Mouse (Mus musculus): Measurements from ENCODE around the gene Cdc40.

Cdc40 gene

DNA sequence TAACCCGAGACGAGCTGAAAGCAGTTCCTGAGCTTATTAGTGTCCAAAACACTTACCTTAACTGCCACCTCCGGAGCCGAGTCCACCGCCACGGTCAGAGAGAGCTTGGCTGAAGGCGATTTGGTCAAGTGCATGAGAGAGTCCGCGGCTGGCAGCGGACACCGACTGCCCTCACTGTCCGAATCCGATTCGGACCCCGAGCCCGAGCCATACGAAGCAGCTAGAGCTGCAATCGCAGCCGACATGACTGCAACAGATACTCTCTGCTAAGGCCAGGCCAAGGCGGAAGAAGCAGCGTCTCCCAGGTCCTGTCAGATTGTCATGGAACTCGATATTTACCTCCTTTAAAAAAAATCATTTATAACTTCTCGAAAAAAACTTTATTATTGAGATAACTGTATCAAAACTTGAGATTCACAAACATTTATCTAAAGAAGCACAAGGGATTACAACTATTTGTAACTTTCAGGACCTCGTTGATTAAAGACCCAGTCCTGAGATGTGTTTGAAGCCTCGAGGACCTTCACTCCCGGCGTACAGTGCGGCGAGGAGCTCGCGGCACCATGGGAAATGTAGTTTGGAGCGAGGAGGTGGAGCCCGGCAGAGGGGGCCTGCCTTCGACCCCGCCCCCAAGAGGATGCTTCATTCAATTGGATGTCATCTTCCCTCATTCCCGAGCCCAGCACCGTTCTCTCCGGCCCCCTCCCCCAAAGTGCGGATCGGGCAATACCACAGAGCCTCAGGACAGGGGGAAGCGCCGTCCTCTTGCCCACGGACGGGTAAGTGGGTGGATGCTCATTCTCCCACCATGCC, at the start of gene Cdc40, which contains the start of gene Wasf1:
Gene Cdc40 (minus strand): TSS at position 481 of the 813 bp plus-strand sequence.
Gene Wasf1 (plus strand): TSS at position 645 of the 813 bp plus-strand sequence.
- DNase-seq = peak; percentile 98

GRCm38 (mm10) chr10:40919464-40919863, 36.4 kb upstream of the Cdc40 start:
- DNase-seq = no peak

GRCm38 (mm10) chr10:40918669-40919440, 35.7 kb upstream of the Cdc40 start:
- no peak for DNase-seq

DNA sequence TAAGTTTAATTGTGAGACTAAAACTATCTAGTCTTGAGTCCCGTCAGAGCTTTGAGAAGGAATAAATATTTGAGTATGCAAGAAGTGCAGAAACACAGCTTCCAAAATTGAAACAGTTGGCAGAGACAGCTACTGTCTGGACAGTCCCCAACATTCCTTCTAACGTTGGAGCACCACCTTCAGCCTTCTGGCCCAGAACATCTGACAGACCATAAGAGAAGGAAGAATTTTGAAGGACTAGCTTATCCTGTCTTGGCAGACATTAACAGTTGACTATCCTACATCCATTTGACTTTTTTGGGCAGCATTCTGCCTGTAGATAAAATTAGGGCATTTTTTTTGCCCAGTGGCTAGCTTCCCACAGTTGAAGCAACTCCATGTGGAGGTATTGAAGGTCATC, 32.1 kb upstream of the Cdc40 start:
- DNase-seq = no peak

DNA sequence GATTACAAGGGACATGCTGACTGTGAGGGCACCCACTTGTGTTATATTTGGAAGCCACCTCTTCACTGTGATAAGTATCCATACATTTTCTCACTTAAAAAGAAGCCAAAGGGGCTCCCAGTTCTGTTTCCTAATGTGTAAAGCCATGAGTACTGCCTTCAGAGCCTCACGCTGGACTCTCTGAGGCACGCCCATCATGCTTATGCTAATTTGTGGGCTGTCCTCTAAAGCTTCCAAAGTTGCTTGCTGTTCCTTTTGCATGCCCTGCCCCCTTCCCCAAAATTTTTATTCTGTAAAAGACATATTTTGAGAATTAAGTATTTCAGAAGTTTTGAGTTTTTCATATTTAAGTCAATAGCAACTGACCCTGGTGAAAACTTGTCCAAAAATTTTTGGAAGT, 27.7 kb upstream of the Cdc40 start:
- peak; percentile 22 for DNase-seq

- DNase-seq = no peak
Measured at GRCm38 (mm10) chr10:40908580-40908979, 25.5 kb upstream of the Cdc40 start.

DNA sequence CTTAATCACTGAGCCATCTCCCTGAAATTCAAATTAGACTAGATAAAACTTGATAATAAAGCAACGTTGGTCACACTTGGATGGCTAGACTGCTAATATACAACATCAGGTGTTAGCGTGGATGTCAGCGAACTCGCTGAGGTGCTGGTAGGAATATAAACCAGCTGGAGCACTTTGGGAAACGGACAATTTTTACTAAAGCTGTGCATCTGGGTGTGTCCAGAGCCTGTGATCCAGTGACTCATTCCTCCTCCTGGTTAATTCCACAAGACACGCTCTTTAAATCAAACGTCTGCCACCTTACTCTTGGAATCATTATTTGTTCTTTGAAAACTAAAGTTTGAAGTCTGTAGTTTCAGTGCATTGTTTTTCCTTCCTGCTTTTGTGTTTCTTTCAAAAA, 23.7 kb upstream of the Cdc40 start:
- DNase-seq = no peak

- DNase-seq = no peak
Measured at GRCm38 (mm10) chr10:40906131-40906530, 23.0 kb upstream of the Cdc40 start.

- DNase-seq = no peak
Measured at GRCm38 (mm10) chr10:40901786-40902185, 18.7 kb upstream of the Cdc40 start.

- no peak for DNase-seq
Measured at GRCm38 (mm10) chr10:40896656-40897055, 13.5 kb upstream of the Cdc40 start.

DNA sequence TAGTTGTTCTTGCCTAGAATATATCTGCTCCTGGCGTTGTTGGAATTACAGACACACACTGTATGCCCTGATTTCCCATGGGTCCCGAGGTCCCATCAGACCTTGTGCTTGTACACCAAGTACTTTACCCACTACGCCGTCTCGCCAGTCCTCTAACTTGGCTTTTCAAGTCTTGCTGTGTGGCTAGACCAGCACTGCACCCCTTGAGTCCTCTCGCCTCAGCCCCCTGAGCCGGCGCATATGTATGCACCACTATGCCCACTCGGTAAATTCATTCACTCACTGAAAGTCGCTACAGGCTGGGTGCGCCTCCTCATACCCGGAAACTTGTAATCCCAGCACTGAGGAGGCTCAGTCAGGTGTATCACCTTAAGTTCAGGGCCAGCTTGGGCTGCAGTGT, 12.7 kb upstream of the Cdc40 start:
- no peak for DNase-seq

DNA sequence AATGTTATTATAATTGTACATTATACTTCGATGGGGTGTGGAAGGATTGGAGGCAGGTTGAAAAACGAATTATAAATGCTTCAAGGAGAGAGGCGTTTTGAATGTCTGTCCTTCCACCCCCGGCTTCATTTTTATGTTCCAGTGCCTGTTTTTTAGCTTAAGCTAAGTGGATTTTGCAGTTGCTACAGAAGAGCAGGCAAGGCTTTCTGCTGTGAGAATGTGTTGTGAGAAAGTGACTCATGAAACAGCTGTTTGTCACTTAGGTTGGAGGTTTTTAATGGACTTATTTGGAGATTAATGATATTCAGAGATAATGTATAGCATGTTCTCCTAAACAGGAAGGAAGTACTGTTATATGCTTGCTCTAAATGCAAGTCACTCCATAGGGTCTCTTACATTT, 6.0 kb upstream of the Cdc40 start:
- DNase-seq = no peak

DNA sequence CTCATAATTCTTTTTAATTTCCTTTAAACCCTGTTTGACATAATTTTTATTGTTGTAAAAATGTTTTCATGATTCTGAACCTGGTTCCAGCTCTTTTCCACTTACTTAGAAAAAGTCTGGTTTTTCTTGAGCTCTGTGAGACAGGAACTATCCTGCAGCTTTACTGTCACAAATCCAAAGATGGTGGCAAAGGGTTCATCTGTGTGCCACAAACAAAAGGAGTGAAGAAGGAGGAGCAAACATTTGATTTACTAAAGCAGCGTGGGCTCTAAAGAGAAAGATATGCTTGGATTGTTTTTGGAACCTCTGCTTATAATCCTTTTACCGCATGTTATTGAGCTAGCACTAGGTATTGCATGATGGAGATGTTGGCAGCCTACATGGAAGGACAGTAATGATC, 4.2 kb upstream of the Cdc40 start:
- no peak for DNase-seq

GRCm38 (mm10) chr10:40885432-40885831, 2.3 kb upstream of the Cdc40 start:
- no peak for DNase-seq

GRCm38 (mm10) chr10:40884279-40884806, 1.2 kb upstream of the Cdc40 start:
- peak; percentile 56 for DNase-seq

DNA sequence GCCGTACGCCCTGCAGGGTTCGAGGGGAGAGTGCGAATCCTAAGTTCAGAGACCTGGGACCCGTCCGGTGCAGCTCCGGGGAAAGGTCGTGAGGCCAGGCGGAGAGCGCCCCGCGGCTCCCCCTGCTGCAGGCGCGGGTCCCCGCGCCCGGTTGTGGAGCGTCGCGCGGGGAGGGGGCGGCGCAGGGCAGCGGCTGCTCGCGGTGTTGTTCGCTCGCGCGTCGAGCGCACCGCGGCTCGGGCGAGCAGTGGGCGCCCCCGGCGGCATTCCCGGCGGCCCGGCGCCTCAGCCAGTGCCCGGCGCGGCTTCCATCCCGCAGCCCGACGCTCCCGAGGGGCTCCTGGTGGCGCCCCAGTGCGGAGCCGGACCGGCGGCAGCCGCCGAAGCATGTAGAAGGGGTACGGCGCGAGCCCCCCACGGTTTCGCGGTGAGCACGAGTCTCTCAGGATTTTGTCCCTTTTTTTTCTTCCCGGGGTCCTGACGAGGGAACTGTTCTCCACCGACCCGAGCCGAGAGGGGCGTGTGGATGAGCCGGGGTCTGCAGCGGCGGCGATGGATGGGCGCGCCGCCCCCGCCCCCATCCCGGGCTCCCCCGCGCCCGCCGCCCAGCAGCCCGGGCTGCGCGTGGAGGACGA, 650 bp upstream of the Cdc40 start:
- DNase-seq = no peak

DNA sequence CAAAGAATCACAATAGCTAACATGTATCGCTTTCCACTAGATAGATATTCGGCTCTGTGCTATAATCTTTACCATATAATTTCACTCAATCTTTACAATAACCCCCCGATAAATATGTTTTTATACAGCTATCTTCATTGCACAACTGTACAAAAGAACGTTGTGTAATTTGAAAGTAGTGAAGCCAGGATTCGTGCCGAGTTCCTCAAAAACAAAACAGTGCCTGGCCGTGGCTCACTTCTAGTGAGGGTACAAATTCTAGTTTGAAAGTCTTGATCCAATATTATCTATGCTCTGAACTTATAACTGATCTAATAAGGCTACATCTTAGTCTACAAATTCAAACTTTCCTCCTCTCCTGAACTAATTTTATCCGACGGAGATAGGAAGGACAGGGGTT, 778 bp downstream of the Cdc40 start:
- no peak for DNase-seq

- DNase-seq = no peak
Measured at GRCm38 (mm10) chr10:40881236-40881635, 1.9 kb downstream of the Cdc40 start.

GRCm38 (mm10) chr10:40879969-40880368, 3.1 kb downstream of the Cdc40 start:
- DNase-seq = no peak

GRCm38 (mm10) chr10:40878246-40878645, 4.9 kb downstream of the Cdc40 start:
- no peak for DNase-seq

GRCm38 (mm10) chr10:40872052-40872451, 11.1 kb downstream of the Cdc40 start:
- no peak for DNase-seq

DNA sequence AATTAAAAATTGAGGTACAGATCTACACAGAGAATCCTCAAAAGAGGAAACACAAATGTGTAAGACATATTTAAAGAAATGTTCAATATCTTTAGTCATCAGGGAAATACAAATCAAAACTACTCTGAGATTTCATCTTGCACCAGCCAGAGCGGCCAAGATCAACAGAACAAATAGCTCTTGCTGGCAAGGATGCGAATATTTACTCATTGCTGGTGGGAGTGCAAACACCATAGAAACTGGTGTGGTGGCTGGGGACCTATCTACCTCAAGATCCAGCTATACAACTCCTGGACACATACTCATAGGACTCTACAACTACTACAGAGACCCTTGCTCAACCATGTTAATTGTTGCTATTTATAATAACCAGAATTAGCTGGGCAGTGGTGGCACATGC, 11.8 kb downstream of the Cdc40 start:
- no peak for DNase-seq

DNA sequence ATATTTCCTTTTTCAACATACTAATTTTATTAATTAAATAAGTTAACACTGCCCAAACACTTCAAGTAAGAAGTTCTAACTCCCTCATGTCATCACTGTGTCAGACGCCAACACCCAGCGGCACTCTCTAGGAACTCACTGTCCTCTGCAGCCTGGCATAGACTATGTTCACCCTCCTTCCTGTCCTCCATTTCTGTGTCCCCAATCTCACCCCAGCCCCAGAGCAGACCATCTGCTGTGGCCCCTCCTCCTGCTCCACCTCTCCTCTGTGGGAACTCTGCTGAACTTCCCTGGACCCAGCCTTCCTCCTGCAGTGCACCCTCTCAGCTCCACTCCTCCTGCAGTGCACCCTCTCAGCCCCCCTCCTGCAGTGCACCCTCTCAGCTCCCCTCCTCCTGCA, 15.0 kb downstream of the Cdc40 start:
- DNase-seq = no peak
